In genomic region chr11:49781833-49782399, GRCm38 (mm10) we compare ENCODE assay signal across 22 mouse cellular contexts.
"Had no signal": no experiment of that assay in that cellular context is flagged by ENCODE, and none has a peak within 500 bp of the region (broad histone marks: within the 10 kb centered on the region; RNA-seq: fewer than 3 reads in every experiment).

No protein-coding gene starts in this region.

- ATAC-seq: intestine, embryonic 15.5 days; midbrain, embryonic 15.5 days had no signal

- H3K27ac ChIP-seq: intestine, embryonic 15.5 days; kidney, embryonic 15.5 days; left cerebral cortex, adult 2 months; liver, embryonic 14.5 days; lung, embryonic 15.5 days; midbrain, embryonic 10.5 days; midbrain, embryonic 15.5 days; neural tube, embryonic 12.5 days; neural tube, embryonic 15.5 days; stomach, embryonic 15.5 days had no signal

- H3K4me3 ChIP-seq: intestine, embryonic 15.5 days; kidney, embryonic 15.5 days; left cerebral cortex, adult 2 months; lung, embryonic 15.5 days; midbrain, embryonic 10.5 days; midbrain, embryonic 15.5 days; neural tube, embryonic 12.5 days; neural tube, embryonic 15.5 days; stomach, embryonic 15.5 days had no signal

- H3K4me1 ChIP-seq: intestine, embryonic 15.5 days; midbrain, embryonic 15.5 days; neural tube, embryonic 12.5 days; neural tube, embryonic 15.5 days; stomach, embryonic 15.5 days had no signal

- H3K9me3 ChIP-seq: intestine, embryonic 15.5 days; kidney, embryonic 15.5 days; lung, embryonic 15.5 days; midbrain, embryonic 10.5 days; midbrain, embryonic 15.5 days; neural tube, embryonic 12.5 days; neural tube, embryonic 15.5 days; stomach, embryonic 15.5 days had no signal

- DNase-seq: kidney, adult 11 months; kidney, adult 8-10 months; kidney, postnatal 10 days; kidney, postnatal 36 days; layer of hippocampus, postnatal 36 days; lung, adult 18-20 months; lung, postnatal 10 days; lung, postnatal 4 days; right cerebral cortex, adult 18-20 months; right cerebral cortex, postnatal 14 days; right cerebral cortex, postnatal 4 days; thymus, postnatal 36 days had no signal

- H3K4me2 ChIP-seq: intestine, embryonic 15.5 days; kidney, embryonic 15.5 days; lung, embryonic 15.5 days; midbrain, embryonic 15.5 days; neural tube, embryonic 12.5 days; neural tube, embryonic 15.5 days; stomach, embryonic 15.5 days had no signal

- H3K27me3 ChIP-seq: intestine, embryonic 15.5 days; kidney, embryonic 15.5 days; lung, embryonic 15.5 days; midbrain, embryonic 15.5 days; neural tube, embryonic 12.5 days; neural tube, embryonic 15.5 days; stomach, embryonic 15.5 days had no signal

- H3K36me3 ChIP-seq: intestine, embryonic 15.5 days; kidney, embryonic 15.5 days; lung, embryonic 15.5 days; midbrain, embryonic 10.5 days; midbrain, embryonic 15.5 days; neural tube, embryonic 12.5 days; neural tube, embryonic 15.5 days; stomach, embryonic 15.5 days had no signal

- H3K9ac ChIP-seq: intestine, embryonic 15.5 days; kidney, embryonic 15.5 days; liver, embryonic 14.5 days; lung, embryonic 15.5 days; midbrain, embryonic 15.5 days; neural tube, embryonic 12.5 days; neural tube, embryonic 15.5 days; stomach, embryonic 15.5 days had no signal
